Mouse (Mus musculus): ENCODE data around the gene Fam131c.

DNA sequence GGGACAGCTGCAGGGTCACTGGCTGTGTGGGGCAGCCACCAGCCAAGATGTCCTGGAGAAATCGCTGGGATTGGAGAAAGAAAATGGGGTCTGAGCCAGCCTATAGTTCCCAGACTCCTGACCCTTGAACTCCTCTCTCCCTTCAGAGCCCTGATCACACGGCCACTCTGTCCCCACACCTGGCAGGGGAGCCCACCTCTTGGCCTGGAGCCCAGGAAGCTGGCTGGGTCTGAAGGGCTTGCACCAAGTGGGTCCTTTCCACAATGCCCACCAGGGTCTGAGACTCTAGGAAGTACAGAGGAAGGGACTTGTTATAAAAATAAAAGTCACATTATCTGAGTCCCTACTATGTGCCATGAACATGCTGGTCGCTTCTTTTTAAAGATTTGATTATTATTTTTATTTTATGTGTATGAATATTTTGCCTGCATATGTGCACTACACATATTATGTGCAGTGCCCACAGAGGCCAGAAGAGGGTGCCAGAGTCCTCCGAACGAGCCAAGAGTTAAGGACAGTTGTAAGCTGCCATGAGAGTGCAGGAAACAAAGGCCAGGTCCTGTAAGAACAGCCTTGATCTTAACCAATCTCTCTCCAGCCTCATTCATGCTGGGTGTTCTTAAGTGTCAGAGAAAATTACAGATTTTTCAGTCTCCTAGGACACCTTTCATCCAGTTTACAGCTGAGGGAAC is 19.2 kb downstream of the Fam131c start:
- TF ChIP-seq CTCF (conservative IDR thresholded peaks at IDR 0.05; ENCODE audit: insufficient read depth, insufficient read length, low read depth, low read length) (peak; percentile 85), POLR2A (IDR thresholded peaks at IDR 0.05; ENCODE audit: low read depth, low read length) (no peak)

Data from kidney, adult 2 months (tissue).